Mouse (Mus musculus): ENCODE results near the gene Ppp1r27. TPM values are rescaled to one million over a fixed set of nuclear protein-coding genes. Genes with fewer than 3 reads are reported as not detected.
A peak's percentile ranks its signal among the peaks of the same experiment; 100 is the strongest.

Gene Ppp1r27
- polyA plus RNA-seq, 1 experiment from 2014 or later: not detected

DNA sequence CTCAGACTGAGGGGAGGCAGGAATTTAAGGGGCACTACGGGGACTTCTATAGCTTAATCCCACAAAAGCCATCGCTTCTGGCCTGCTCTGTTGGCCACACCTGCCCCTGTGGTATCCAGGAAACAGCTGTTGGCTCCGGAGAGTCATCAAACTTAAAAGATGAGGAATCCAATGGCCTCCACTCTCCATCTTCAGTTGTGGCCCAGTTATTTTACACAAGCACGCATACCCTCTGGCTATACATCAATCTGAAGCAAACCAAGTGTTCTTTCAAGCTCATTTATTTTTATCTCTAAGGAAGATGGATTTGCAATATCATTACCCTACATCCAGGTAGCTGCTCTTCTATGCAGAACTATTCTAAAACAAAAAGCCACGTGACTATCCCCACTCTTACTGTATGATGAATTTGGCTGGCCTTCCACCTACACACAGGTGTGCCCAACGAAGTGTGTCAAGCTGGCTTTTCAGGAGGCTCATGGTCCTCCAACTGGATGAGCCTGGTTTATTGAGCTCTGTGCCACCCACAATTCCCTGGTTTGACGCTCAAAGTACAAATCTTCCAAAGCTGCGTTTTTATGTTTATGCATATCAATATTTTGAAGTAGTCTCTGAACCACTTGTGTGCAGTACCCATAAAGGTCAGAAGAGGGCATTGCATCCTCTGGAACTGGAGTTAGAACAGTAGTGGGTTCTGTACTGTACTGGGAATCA is 31.5 kb upstream of the Ppp1r27 start:
- peak; percentile 27 for DNase-seq (ENCODE audit: low spot score)
- Histone ChIP-seq H3K36me3 (replicated peaks; ENCODE audit: control insufficient read depth, insufficient read depth) (peaks cover 56% of the 10 kb centered on the region), H3K27ac (peak overlapping the region; percentile 94), H3K9me3 (ENCODE audit: control insufficient read depth, low read length) (no peaks in the 10 kb centered on the region), H3K4me2 (replicated peaks) (peak overlapping the region; percentile 91), H3K9ac (peak overlapping the region; percentile 80), H3K4me1 (replicated peaks; ENCODE audit: control insufficient read depth, insufficient read depth, low read length) (peaks cover 18% of the 10 kb centered on the region), H3K4me3 (replicated peaks; ENCODE audit: low read length) (peak overlapping the region; percentile 87), H3K27me3 (ENCODE audit: control insufficient read depth, insufficient read depth, low read length) (no peaks in the 10 kb centered on the region)
- 69% methylated on average over 8 of the region's 8 CpGs for WGBS
- no peak for ATAC-seq (ENCODE audit: low FRiP score)

DNA sequence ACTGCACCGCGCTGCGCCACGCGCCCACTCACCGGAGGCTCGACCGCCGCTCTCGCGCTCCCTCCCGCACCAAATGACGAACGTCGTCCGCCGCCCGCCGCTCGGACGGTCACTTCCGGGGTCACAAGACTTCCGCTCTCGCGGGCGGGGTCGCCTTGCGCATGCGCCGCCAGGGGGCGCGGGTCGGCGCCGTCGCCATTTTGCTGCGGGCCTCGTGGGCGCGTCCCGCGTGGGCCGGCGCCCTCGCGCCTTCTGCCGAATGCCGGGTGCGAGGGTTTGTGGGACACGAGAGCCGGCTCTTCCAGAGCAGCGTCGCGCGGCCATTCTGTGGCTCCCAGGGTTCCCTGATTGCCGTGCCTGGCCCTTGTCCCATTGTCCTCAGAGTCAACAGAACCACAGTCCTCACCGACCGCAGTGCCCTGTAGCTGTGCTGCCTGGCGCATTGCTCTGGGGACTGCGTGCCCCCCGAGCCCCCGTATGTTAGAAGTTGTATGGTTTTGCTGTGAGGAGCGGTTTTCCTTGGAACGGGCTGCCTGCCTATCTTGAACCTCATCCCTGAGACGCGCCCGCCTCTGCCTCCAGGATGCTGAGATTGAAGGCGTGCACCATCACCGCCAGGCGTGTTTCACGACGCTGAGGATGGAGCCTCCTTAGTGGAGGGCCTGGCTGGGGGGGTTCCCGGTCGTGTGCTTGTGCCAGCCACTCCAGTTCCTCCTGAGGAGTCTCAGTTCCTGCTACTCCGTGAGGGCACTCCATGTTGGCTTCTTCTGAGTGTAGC is 30.7 kb upstream of the Ppp1r27 start, which contains the start of gene Arhgdia:
Gene Arhgdia, minus strand, starts transcription at position 135 of the 778 bp plus-strand sequence.
- H3K9me3 ChIP-seq (ENCODE audit: control insufficient read depth, low read length): no peaks in the 10 kb centered on the region
- DNase-seq (ENCODE audit: low spot score) (peak; percentile 89), ATAC-seq (ENCODE audit: low FRiP score) (peak; percentile 65)
- peaks cover 56% of the 10 kb centered on the region for H3K36me3 ChIP-seq (replicated peaks; ENCODE audit: control insufficient read depth, insufficient read depth)
- no peaks in the 10 kb centered on the region for H3K27me3 ChIP-seq (ENCODE audit: control insufficient read depth, insufficient read depth, low read length)
- H3K4me2 ChIP-seq (replicated peaks): peak within 1 kb of the TSS; percentile 91
- peaks cover 18% of the 10 kb centered on the region for H3K4me1 ChIP-seq (replicated peaks; ENCODE audit: control insufficient read depth, insufficient read depth, low read length)
- peak within 1 kb of the TSS; percentile 87 for H3K4me3 ChIP-seq (replicated peaks; ENCODE audit: low read length)
- H3K9ac ChIP-seq: peak within 1 kb of the TSS; percentile 80
- H3K27ac ChIP-seq: peak within 1 kb of the TSS; percentile 94
- 4% methylated on average over 67 of the region's 75 CpGs for WGBS

DNA sequence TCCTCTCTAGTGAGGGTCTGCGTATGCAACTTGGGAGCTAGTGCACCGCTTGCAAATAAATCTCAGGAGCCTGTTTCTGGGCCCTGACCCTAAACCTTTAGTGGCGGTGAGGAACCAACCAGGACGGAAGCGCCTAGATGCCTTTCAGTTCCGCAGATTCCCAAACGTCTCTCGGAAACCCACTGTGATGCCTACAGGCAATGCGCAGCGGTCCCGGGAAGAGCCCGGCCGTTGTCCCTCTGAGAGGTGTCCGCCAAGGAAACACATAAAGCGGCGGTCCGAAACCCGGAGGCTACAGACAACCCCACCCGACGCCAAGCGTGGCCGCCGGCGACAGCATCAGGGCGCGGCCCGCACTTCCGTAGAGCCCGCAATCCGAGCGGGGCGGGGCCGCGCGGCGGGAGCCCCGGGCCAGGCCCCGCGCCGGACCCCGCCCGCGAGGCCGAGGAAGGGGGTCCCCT is 30.0 kb upstream of the Ppp1r27 start:
- no peaks in the 10 kb centered on the region for H3K27me3 ChIP-seq (ENCODE audit: control insufficient read depth, insufficient read depth, low read length)
- H3K4me3 ChIP-seq (replicated peaks; ENCODE audit: low read length): peak overlapping the region; percentile 87
- H3K36me3 ChIP-seq (replicated peaks; ENCODE audit: control insufficient read depth, insufficient read depth): peaks cover 48% of the 10 kb centered on the region
- H3K27ac ChIP-seq: peak overlapping the region; percentile 94
- peak overlapping the region; percentile 91 for H3K4me2 ChIP-seq (replicated peaks)
- peak overlapping the region; percentile 80 for H3K9ac ChIP-seq
- no peaks in the 10 kb centered on the region for H3K9me3 ChIP-seq (ENCODE audit: control insufficient read depth, low read length)
- WGBS: under 1% methylated on average over 32 of the region's 44 CpGs
- H3K4me1 ChIP-seq (replicated peaks; ENCODE audit: control insufficient read depth, insufficient read depth, low read length): peaks cover 18% of the 10 kb centered on the region
- ATAC-seq (ENCODE audit: low FRiP score): peak; percentile 13; the same call in 1 of the 2 replicates
- peak; percentile 49 for DNase-seq (ENCODE audit: low spot score)

DNA sequence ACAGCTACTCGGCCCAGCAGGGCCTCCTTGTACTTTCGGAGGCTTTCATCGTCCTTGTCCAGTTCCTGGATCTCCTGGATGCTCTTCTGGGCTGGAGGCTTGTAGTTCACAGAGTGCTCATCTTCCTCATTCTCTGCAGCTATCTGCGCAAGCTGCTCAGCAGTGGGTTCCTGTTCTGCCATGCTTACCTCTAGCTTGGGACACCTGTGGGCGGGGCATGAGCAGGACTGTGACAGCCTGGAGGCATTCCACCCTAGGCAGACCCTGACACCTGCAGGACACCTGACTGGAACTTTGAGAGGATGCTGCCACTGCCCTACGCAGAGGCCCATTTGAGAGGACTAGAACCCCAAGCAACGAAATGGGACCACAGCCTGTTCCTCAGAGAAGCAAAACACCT is 29.3 kb upstream of the Ppp1r27 start:
- H3K4me3 ChIP-seq (replicated peaks; ENCODE audit: low read length): peak overlapping the region; percentile 87

DNA sequence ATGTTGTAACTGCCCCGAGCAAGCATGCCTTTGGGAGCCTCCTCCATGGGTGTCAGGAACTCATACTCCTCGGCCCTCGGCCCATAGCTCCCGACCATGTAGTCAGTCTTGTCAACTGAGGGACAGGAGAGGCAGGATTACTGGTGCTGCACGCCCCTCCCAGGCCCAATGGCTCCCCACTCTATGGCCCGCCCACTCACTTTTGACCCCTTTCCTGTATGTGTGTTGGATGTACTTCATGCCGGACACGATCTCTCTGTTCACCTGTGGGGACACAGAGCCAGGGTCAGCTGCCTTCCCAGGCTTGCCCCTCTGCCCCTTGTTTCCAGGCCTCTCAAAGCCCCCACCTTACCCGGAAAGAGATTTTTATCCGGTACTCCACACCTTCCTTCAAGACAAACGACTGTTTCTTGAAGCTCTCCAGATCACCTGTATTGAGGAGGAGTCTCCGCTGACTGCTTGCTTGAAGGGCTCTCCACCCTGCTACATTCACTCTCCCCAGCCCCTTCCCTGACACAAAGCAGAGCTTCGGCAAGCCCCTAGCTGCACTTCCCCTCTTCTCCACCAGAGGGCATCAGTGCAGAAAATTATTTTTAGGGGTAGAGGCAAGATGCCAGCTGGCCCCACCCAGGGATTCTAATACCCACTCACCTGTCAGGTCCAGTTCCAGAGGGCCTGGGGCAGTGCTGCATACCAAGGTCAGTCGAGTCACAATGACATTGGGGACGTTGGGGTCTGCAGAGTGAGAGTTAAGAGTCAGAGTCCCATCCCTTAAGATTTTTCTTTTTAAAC is 28.6 kb upstream of the Ppp1r27 start:
- Histone ChIP-seq H3K9me3 (ENCODE audit: control insufficient read depth, low read length) (no peaks in the 10 kb centered on the region), H3K27ac (no peak overlapping the region)

More for the DNA sequence above, 29.3 kb upstream of the Ppp1r27 start:
- Histone ChIP-seq H3K9ac (peak overlapping the region; percentile 80), H3K4me2 (replicated peaks) (peak overlapping the region; percentile 91), H3K9me3 (ENCODE audit: control insufficient read depth, low read length) (no peaks in the 10 kb centered on the region), H3K4me1 (replicated peaks; ENCODE audit: control insufficient read depth, insufficient read depth, low read length) (peaks cover 18% of the 10 kb centered on the region), H3K36me3 (replicated peaks; ENCODE audit: control insufficient read depth, insufficient read depth) (peaks cover 41% of the 10 kb centered on the region), H3K27ac (peak overlapping the region; percentile 94), H3K27me3 (ENCODE audit: control insufficient read depth, insufficient read depth, low read length) (no peaks in the 10 kb centered on the region)
- DNase-seq (ENCODE audit: low spot score): no peak
- WGBS: 67% methylated on average over 7 of the region's 7 CpGs
- no peak for ATAC-seq (ENCODE audit: low FRiP score)

DNA sequence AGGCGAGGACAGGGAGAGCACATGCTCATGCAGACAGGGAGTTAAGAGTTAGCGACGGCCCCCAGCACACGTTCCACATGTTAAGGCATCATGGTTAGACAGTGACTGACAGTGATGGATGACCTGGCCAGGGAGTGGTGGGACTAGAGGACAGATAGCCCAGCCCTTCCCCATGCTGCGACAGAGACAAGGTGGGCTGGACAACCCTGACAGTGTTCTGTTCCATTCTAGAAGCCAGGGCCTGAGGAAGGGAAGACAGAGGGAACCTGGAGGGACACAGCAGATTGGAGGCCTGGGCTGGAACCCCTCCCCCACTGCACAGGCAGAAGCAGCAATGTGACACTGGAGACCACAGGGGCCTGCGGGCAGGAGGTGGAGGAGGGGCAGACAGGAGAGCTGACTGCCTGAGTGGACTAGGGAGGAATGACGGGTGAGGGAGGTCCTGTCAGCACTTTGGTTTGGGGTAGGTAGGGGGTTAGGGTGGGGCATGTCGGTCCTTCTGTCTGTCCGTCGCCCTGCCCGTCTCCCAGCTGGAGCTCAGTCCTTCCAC is 27.8 kb upstream of the Ppp1r27 start:
- Histone ChIP-seq H3K27me3 (ENCODE audit: control insufficient read depth, insufficient read depth, low read length) (no peaks in the 10 kb centered on the region), H3K36me3 (replicated peaks; ENCODE audit: control insufficient read depth, insufficient read depth) (peaks cover 34% of the 10 kb centered on the region), H3K4me2 (replicated peaks) (no peak overlapping the region), H3K9me3 (ENCODE audit: control insufficient read depth, low read length) (no peaks in the 10 kb centered on the region), H3K9ac (0 out of 2 replicates have a peak overlapping the region, but pooled peaks have one; percentile 1), H3K4me1 (replicated peaks; ENCODE audit: control insufficient read depth, insufficient read depth, low read length) (peaks cover 26% of the 10 kb centered on the region), H3K27ac (no peak overlapping the region), H3K4me3 (replicated peaks; ENCODE audit: low read length) (no peak overlapping the region)
- ATAC-seq (ENCODE audit: low FRiP score) (no peak), DNase-seq (ENCODE audit: low spot score) (no peak)
- WGBS: 81% methylated on average over 11 of the region's 11 CpGs

More for the DNA sequence above, 28.6 kb upstream of the Ppp1r27 start:
- peaks cover 37% of the 10 kb centered on the region for H3K36me3 ChIP-seq (replicated peaks; ENCODE audit: control insufficient read depth, insufficient read depth)
- H3K4me2 ChIP-seq (replicated peaks): peak overlapping the region; percentile 91
- DNase-seq (ENCODE audit: low spot score) (peak; percentile 86), ATAC-seq (ENCODE audit: low FRiP score) (no peak)
- H3K9ac ChIP-seq: peak overlapping the region; percentile 80
- H3K4me1 ChIP-seq (replicated peaks; ENCODE audit: control insufficient read depth, insufficient read depth, low read length): peaks cover 19% of the 10 kb centered on the region
- H3K4me3 ChIP-seq (replicated peaks; ENCODE audit: low read length): peak overlapping the region; percentile 87
- H3K27me3 ChIP-seq (ENCODE audit: control insufficient read depth, insufficient read depth, low read length): no peaks in the 10 kb centered on the region
- WGBS: 67% methylated on average over 15 of the region's 15 CpGs

DNA sequence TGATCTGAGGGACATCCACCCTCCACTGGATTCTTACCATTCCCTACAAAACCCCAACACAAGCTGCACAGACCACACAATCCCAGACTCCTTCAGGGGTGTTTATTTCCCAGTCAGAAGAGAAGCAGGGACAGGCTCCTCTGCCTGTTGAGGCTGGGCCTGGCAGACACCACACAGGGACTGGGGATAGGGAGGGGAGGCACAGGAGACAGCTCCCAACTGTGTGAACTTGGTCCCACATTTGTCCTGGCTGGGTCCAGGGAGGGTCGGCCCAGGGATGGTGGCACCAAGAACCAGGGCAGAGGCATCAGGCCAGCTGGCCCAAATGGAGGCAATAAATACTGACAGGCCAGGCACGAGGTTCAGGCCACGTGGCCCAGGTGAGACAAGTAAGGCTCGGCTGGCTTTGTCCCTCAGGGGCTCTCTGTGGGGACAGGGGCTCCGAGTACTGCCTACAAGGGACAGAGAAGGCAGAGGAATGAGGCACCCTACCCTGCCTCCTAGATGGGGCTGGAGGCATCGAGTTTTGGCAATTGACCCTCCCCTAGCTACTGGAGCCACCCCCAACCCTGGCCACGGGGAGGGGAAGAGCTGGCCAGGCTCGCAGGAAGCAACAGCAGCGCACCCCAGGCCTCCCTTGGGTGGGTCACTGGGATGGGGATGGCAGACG is 27.2 kb upstream of the Ppp1r27 start:
- no peaks in the 10 kb centered on the region for H3K27me3 ChIP-seq (ENCODE audit: control insufficient read depth, insufficient read depth, low read length)
- no peaks in the 10 kb centered on the region for H3K9me3 ChIP-seq (ENCODE audit: control insufficient read depth, low read length)
- DNase-seq (ENCODE audit: low spot score): no peak
- H3K4me1 ChIP-seq (replicated peaks; ENCODE audit: control insufficient read depth, insufficient read depth, low read length): peaks cover 28% of the 10 kb centered on the region
- H3K4me2 ChIP-seq (replicated peaks): no peak overlapping the region
- ATAC-seq (ENCODE audit: low FRiP score): no peak
- peaks cover 33% of the 10 kb centered on the region for H3K36me3 ChIP-seq (replicated peaks; ENCODE audit: control insufficient read depth, insufficient read depth)
- H3K27ac ChIP-seq: no peak overlapping the region
- no peak overlapping the region for H3K4me3 ChIP-seq (replicated peaks; ENCODE audit: low read length)
- no peak overlapping the region for H3K9ac ChIP-seq
- 90% methylated on average over 10 of the region's 10 CpGs for WGBS

DNA sequence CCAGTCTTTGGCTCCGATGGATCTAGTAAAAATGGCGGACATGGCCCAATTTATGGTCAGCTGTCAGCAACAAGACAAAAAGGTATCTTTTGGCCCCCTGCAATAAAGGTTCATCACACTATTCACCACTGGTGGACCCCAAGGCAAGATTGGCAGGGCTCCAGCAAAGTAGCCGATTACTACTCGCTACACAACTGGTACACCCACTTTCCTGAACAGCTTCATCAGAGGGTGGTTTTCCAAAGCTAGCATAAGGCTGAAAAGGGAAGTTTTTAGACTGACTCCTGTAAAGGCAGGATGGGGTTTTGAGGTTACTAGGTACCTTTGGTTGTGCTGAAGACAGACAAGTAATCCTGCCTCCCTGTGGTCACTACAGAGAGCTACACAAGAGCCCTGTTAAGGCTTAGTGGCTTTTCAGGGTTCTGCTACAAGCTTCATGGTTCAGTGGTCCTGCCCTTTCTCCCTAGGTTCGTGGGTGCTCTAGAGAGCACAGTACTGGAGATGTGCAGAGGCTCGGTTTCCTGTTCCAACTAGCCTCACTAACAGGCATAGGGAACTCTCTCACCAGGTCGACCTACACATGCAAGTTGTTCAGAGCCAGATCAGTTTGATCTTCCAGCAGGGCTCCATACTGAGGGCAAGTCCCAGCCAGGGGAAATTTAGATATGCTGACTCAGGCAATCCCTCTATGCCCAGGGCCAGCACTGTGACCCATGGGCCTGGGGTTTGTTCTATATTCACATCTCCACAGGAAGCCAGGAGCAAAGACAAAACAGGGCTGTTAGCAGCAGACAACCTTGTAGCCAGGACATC is 26.5 kb upstream of the Ppp1r27 start:
- H3K9me3 ChIP-seq (ENCODE audit: control insufficient read depth, low read length): no peaks in the 10 kb centered on the region
- no peak overlapping the region for H3K27ac ChIP-seq
- no peak overlapping the region for H3K9ac ChIP-seq
- H3K36me3 ChIP-seq (replicated peaks; ENCODE audit: control insufficient read depth, insufficient read depth): peaks cover 33% of the 10 kb centered on the region
- no peak for DNase-seq (ENCODE audit: low spot score)
- ATAC-seq (ENCODE audit: low FRiP score): no peak
- H3K4me1 ChIP-seq (replicated peaks; ENCODE audit: control insufficient read depth, insufficient read depth, low read length): peaks cover 26% of the 10 kb centered on the region
- H3K4me2 ChIP-seq (replicated peaks): no peak overlapping the region
- H3K27me3 ChIP-seq (ENCODE audit: control insufficient read depth, insufficient read depth, low read length): no peaks in the 10 kb centered on the region
- 86% methylated on average over 7 of the region's 7 CpGs for WGBS
- H3K4me3 ChIP-seq (replicated peaks; ENCODE audit: low read length): no peak overlapping the region

All from hindbrain, embryonic 14.5 days (tissue).